Mouse (Mus musculus): ENCODE data around the gene Gabpa.

Gene Gabpa

DNA sequence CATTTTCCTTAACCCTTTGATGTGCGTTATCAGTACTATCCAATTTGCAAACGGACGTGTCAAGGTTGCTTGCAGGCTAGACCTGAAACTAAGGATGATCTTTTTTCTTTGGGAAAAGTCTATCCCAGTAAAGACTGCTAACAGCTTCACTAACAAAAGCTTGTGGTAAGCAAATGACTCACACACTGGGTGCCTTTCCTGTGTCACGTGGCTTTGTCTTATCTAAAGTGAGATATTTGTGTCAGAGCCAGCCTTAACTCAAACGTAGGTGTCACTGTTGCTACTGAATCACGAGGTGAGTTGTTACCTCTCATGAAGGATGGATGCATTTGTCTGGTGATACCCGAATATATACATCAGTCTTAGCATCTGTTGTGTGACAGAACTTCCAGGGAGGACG is 29.9 kb downstream of the Gabpa start:
- DNase-seq (ENCODE audit: low read depth, low spot score) = no peak

DNA sequence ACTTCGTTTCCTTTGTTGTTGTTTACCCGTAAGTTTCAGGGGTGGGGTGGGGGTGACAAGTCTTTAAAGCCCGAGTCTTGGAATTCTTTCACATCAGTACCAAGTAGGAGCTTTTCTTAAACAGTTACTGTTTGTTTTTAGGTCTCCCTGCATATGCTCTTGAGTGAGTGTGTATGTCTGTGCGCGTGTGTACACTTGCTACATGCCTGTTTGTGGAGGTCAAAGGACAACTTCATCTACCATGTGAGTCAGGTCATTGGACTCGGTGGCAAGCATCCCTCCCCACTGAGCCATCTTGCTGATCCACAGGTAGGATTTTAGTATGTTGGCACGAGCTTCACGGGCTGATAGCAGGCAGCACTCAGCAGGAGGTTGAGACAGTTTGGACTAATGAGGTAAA is 39.1 kb downstream of the Gabpa start:
- DNase-seq (ENCODE audit: low read depth, low spot score) = no peak

DNA sequence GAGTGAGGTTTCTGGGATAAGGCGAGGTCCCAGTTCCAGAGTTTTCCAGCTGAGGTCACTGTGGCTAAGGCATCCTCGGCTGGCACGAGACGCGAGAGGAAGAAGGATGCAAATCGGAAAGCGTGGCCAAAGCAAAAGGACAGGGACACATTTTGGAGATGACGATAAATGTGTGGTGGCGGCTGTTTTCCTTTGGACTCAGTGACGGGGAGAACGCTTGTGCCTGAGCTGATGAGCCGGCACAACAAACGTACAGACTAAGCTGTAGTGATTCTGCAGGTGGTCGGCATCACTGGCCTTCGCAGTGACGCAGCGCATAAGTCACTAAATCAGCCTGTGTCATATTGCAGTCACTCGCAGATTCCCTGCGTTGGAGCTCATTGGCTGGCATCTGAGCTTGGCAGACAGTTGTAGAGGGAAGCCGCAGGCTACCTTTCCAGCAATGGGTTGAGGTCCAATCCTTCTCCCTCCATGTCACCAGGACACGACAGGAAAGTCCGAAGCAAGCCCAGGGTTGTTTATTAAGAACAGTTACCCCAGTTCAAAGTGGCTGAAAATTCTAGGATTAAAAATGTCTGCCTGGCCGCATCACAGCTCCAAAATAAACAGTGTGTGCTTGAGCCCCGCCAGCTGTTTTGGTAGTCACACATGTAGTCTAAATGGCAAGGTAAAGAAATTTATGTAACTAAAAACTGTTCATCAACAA is 40.4 kb downstream of the Gabpa start:
- no peak for DNase-seq (ENCODE audit: low read depth, low spot score)

DNA sequence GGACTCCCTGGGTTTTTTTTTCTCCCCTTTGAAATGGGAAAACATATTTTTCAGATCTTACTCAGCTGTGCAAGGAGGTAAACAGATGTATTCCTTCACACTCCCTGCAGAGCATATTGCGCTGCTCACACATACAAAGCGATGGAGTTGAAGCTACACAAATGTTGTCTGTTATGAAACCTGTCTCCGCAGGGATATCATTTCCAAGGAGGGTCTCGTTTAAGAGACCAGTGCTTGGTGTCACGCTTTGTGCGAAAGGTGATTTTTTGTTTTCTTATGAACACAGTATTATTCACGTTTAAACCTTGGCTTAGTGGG is 41.0 kb downstream of the Gabpa start:
- no peak for DNase-seq (ENCODE audit: low read depth, low spot score)

DNA sequence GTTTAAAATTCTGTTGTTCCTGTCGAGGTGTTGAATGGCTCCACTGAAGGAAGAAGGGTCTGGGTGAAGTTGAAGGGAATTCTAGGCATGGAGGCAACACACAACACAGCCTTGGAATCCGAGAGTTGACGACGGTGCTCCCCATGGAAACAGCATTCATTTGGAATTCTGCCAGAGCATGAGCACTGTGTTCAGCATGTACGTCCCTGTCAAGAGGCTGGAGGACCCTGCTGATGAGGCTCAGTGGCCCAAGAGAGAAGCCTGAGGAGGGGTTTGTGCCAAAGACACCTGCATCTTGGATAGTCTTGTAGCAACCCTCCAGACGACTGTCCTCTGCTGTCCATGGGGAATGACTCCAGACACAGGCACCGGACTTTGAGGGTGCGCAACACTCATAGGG is 41.4 kb downstream of the Gabpa start:
- no peak for DNase-seq (ENCODE audit: low read depth, low spot score)

DNA sequence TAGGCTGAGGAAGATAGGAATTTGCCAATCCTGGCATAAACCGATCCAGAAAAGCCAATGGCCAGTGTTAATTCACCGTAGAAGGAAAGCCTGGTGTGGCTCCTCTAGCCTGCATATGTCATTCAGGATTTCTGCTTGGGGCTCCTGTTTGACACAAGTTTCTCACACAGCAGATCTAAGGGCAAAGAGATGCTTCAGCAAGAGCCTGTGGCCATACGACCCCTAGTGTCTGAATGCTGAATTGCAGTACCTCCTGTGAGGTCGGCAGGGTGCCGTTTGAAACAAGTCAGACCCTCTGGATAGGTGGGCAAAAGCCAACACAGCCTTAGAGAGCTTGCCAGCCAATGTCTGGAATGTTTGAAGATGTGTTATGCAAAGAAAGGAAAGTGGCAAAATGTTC is 44.4 kb downstream of the Gabpa start:
- DNase-seq (ENCODE audit: low read depth, low spot score) = peak; percentile 4

DNA sequence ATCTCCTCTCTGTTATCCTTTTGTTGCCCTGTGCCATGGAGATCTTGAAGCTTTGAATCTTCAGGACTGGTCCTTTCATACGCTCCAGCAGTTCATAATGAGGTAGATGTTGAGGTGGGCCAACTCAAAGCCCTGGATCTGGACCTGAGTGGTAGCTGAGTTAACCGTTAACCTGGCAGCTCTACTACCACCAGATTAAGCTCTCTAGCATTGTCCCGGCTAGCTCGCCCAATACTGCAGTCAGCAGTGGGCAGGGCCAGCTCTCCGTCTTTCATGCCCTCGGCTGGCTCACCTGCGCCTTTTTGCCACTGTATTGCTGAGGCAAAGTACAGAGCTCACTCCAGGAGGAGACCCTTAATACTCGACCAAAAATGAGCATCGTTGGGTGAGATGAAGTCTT is 46.4 kb downstream of the Gabpa start:
- no peak for DNase-seq (ENCODE audit: low read depth, low spot score)

DNA sequence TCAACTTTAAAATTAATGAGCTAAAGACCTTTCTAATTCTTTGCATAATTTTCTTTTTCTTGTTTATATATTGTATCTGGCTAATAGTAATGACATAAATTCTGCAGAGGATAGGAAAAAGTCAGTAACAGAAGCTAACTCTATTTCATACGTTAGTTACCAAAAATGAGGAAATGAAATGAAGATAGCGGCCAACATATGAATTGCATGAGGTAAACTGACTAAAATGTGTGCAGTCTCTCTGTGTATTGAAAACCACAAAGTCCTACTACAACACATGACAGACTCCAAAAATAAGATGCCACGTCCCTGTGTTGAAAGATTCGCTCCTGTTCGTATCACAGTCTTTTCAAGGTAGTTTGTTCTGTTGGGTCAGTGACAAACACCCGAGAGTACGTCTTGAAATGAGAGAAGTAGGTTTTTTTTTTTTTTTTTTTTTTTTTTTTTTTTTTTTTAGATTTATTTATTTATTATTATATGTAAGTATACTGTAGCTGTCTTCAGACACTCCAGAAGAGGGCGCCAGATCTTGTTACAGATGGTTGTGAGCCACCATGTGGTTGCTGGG is 47.1 kb downstream of the Gabpa start:
- no peak for DNase-seq (ENCODE audit: low read depth, low spot score)

DNA sequence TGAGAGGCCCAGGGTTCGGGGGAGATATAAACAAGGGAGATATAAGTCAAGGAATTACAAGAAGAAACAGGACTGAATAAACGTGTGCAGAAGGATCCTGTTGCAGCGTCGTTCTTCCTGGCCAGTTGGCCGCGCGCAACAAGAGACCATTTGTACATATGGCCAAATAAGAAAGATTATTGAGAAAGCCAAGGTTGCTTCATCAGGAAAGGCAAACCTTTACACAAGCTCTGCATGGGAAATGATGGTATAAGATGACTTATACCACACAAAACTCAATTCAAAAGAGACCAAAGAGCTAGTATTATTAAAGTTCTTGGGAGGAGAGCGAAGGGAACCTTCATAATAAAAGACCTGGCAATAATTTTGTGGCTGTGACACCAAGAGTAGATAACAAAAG is 49.8 kb downstream of the Gabpa start:
- no peak for DNase-seq (ENCODE audit: low read depth, low spot score)

DNA sequence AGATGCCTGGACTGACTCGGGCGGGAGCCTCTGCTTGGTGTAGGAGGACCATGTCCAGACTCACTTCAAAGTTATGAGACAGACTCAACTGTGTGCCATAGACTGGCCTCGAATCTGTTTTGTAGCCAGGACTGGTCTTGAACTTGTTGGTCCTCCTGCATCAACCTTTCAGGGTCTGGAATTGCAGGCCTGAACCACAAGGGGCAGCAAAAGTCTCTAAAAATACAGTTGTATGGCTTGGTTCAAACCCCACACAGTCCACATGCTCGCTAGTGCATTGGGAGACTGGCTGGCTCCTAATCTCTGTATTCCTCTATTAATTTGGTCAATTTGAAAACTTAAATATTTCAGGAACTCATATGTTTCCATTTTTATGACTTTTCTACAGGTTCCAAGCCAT is 68.3 kb downstream of the Gabpa start:
- no peak for DNase-seq (ENCODE audit: low read depth, low spot score)

DNA sequence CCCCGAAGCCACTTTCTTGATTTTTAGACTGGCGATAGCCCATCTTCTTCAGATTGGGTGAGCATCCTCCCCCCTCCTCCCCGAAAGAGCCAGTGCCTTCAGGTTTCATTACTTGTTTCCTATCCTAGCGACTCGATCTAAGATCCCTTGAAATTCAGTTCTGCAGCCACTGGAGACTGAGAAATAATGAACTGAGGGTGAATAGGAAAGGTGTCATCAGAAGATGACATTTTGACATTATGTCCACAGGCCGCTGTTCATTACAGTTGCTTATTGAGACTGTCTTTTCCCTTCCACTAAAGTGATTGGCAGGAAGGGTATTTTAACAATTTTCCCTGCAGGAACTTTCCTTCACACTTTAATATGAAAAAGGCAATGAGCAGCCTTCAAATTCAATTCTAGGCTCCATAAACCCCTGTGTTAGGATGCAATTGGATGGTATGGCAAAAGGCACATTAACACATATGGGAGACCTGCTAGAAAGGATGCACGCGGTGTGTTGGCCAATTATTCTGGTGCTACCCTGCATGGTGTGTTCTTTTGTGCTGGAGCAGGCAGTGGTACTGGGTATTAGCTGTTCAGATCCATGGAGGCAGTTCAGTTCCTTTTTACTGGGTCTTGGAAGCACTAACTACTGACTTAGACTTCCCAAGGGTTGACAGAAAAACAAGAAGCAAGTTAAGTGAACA is 76.9 kb downstream of the Gabpa start:
- DNase-seq (ENCODE audit: low read depth, low spot score) = no peak

All from retina, adult 2 months (tissue).